Mouse (Mus musculus) C2C12 (cell line): ENCODE measurements around the gene Pitpnm1.

Experiments
- CTCF ChIP-seq: IDR thresholded peaks from one replicate; pipeline ENCODE4 v1.5.1; 2011; ENCODE audit not compliant: control insufficient read depth, insufficient read depth, insufficient read length
- MAX ChIP-seq: IDR thresholded peaks from one replicate; pipeline ENCODE4 v1.6.1; 2011; ENCODE audit warnings: mild to moderate bottlenecking, control low read depth
- MYOG ChIP-seq: IDR thresholded peaks from one replicate; pipeline ENCODE4 v1.6.1; 2011; ENCODE audit not compliant: control insufficient read depth, insufficient read length; ENCODE audit errors: extremely low read depth

- TF ChIP-seq CTCF: no peak
- no peak for TF ChIP-seq MYOG
- no peak for TF ChIP-seq MAX
These were observed 34.6 kb downstream of the Pitpnm1 start for GRCm38 (mm10) chr19:4134354-4134753.
